Mouse (Mus musculus): ENCODE measurements around the gene H2-T22. TPM values are rescaled to one million over a fixed set of nuclear protein-coding genes. Genes with fewer than 3 reads are reported as not detected.
A peak's percentile ranks its signal among the peaks of the same experiment; 100 is the strongest.

Gene H2-T22
- total and polyA plus RNA-seq, 2 experiments from 2014 or later, result 8.2 to 17.4 TPM

DNA sequence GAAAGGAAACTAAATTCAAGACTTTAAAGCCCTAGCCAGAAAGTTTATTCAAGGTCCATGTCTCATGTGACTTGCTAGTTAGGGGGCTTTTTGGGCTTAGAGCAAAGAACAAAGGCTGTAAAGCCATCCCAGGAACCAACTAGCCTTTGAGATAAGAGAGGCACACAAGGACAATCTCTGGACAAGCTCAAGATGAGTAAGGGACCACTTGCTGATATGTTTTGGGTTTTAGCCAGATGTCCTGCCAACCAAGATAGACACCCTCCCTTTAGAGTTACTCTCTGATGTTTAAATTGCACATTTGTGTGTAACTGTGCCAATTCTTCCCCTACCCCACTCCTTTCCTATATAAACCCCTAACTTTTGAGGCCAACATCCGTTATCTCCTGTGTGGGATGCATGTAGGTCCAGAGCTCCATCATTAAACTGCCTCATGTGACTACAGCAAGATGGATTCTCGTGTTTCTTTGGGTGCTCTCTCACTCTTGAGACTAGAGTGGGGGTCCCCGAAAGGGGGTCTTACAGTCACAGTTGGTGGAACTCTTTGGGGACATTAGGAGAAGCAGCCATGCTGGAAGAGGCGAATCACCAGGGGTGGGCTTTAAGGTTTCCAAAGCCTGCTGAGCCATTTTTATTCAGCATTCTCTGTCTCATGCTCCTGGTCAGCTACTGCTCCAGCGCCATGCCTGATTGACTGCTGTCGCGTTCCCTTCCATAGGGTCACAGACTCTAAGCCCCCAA is 13.5 kb downstream of the H2-T22 start:
- no peak for TF ChIP-seq CTCF (IDR thresholded peaks at IDR 0.05; ENCODE audit: low read depth)
- TF ChIP-seq EP300 (IDR thresholded peaks at IDR 0.05; ENCODE audit: low read depth), result no peak
- Histone ChIP-seq H3K4me2 (ENCODE audit: low read depth, low read length) (no peak overlapping the region), H3K4me1 (ENCODE audit: control insufficient read depth, insufficient read depth) (peaks cover 3% of the 10 kb centered on the region; the same call in 1 of the 2 replicates), H3K27ac (ENCODE audit: low read depth) (no peak overlapping the region), H3K9me3 (replicated peaks; ENCODE audit: control insufficient read depth, low read length) (no peaks in the 10 kb centered on the region), H3K36me3 (replicated peaks; ENCODE audit: control insufficient read depth, insufficient read depth, low read length) (no peaks in the 10 kb centered on the region), H3K27me3 (ENCODE audit: control insufficient read depth, insufficient read depth, low read length) (no peaks in the 10 kb centered on the region), H3K4me3 (ENCODE audit: low read depth, low read length) (no peak overlapping the region), H3K9ac (replicated peaks; ENCODE audit: low read depth, low read length) (no peak overlapping the region)
- no peak for DNase-seq (ENCODE audit: low spot score)
- ATAC-seq (ENCODE audit: insufficient read depth, low read depth), result no peak
- 81% methylated on average over 7 of the region's 7 CpGs for WGBS

DNA sequence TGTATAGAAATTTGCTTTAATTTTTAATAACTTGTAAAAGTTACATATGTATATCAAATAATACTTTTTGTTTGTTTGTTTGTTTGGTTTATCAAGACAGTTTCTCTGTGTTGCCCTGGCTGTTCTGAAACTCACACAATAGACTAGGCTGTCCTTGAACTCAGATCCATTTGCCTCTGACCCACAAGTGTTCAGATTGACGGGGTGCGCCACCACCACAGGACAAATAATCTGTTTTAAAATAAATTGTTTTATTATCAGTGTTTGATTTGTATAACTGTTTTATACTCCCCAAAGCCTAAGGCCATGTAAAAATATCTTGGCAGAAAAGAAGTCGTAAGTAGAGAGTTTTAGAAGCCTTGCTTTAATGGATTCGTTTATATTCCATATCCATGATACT is 14.9 kb downstream of the H2-T22 start:
- Histone ChIP-seq H3K36me3 (replicated peaks; ENCODE audit: control insufficient read depth, insufficient read depth, low read length) (no peaks in the 10 kb centered on the region), H3K9ac (replicated peaks; ENCODE audit: low read depth, low read length) (no peak overlapping the region), H3K27me3 (ENCODE audit: control insufficient read depth, insufficient read depth, low read length) (no peaks in the 10 kb centered on the region), H3K4me2 (ENCODE audit: low read depth, low read length) (no peak overlapping the region), H3K27ac (ENCODE audit: low read depth) (no peak overlapping the region), H3K4me1 (ENCODE audit: control insufficient read depth, insufficient read depth) (peaks cover 6% of the 10 kb centered on the region), H3K9me3 (replicated peaks; ENCODE audit: control insufficient read depth, low read length) (no peaks in the 10 kb centered on the region), H3K4me3 (ENCODE audit: low read depth, low read length) (no peak overlapping the region)
- TF ChIP-seq CTCF (IDR thresholded peaks at IDR 0.05; ENCODE audit: low read depth) (no peak), EP300 (IDR thresholded peaks at IDR 0.05; ENCODE audit: low read depth) (no peak)
- ATAC-seq (ENCODE audit: insufficient read depth, low read depth), result no peak
- DNase-seq (ENCODE audit: low spot score), result no peak
- WGBS, result 90% methylated on average over 4 of the region's 4 CpGs

DNA sequence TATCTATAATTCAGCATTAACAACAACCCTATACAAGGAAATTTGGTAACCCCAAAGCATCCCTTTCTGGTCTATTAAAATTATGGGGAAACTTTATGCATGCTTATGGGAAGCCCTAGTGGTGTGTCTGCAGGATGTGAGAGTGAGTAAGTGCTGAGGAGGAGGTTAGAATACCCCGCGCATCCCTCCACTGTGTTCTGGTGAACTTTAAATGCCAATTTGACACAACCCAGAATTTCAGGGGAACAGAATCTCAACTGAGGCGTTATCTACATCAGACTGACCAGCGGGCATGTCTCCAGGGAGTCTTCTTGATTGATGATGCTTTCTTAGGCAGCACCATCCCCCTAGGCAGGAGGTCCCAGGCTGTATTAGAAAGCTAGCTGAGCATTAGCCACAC is 16.6 kb downstream of the H2-T22 start:
- H3K36me3 ChIP-seq (replicated peaks; ENCODE audit: control insufficient read depth, insufficient read depth, low read length), result no peaks in the 10 kb centered on the region
- H3K27me3 ChIP-seq (ENCODE audit: control insufficient read depth, insufficient read depth, low read length), result no peaks in the 10 kb centered on the region
- DNase-seq (ENCODE audit: low spot score) (no peak), ATAC-seq (ENCODE audit: insufficient read depth, low read depth) (no peak)
- no peak overlapping the region for H3K9ac ChIP-seq (replicated peaks; ENCODE audit: low read depth, low read length)
- H3K9me3 ChIP-seq (replicated peaks; ENCODE audit: control insufficient read depth, low read length), result no peaks in the 10 kb centered on the region
- no peak for TF ChIP-seq CTCF (IDR thresholded peaks at IDR 0.05; ENCODE audit: low read depth)
- H3K4me2 ChIP-seq (ENCODE audit: low read depth, low read length), result no peak overlapping the region
- 58% methylated on average over 4 of the region's 4 CpGs for WGBS
- H3K4me3 ChIP-seq (ENCODE audit: low read depth, low read length), result no peak overlapping the region
- no peak overlapping the region for H3K27ac ChIP-seq (ENCODE audit: low read depth)
- peaks cover 3% of the 10 kb centered on the region for H3K4me1 ChIP-seq (ENCODE audit: control insufficient read depth, insufficient read depth)

DNA sequence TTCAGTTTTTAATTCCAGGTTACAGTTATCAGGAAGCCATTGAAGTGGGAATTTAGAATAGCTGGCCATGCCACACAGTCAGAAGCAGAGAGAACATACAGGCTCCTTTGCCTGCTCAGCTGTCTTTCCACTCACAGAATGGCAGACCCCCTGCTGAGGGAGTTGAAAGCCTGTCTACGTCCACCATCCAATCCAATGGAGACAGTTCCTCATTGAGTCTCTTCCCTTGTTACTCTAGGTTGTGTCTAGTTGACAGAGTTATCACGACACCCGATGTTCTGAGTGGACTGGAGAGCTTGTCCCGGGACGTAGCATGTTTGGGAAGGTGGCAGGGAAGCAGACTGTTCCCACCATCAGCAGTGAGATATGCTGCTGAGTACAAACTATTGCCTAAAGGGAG is 17.4 kb downstream of the H2-T22 start:
- Histone ChIP-seq H3K9ac (replicated peaks; ENCODE audit: low read depth, low read length) (no peak overlapping the region), H3K36me3 (replicated peaks; ENCODE audit: control insufficient read depth, insufficient read depth, low read length) (no peaks in the 10 kb centered on the region), H3K27ac (ENCODE audit: low read depth) (no peak overlapping the region), H3K9me3 (replicated peaks; ENCODE audit: control insufficient read depth, low read length) (no peaks in the 10 kb centered on the region), H3K27me3 (ENCODE audit: control insufficient read depth, insufficient read depth, low read length) (no peaks in the 10 kb centered on the region), H3K4me1 (ENCODE audit: control insufficient read depth, insufficient read depth) (peaks cover 3% of the 10 kb centered on the region), H3K4me3 (ENCODE audit: low read depth, low read length) (no peak overlapping the region), H3K4me2 (ENCODE audit: low read depth, low read length) (no peak overlapping the region)
- TF ChIP-seq CTCF (IDR thresholded peaks at IDR 0.05; ENCODE audit: low read depth) (no peak), EP300 (IDR thresholded peaks at IDR 0.05; ENCODE audit: low read depth) (no peak)
- WGBS, result 38% methylated on average over 5 of the region's 5 CpGs
- ATAC-seq (ENCODE audit: insufficient read depth, low read depth) (no peak), DNase-seq (ENCODE audit: low spot score) (no peak)

DNA sequence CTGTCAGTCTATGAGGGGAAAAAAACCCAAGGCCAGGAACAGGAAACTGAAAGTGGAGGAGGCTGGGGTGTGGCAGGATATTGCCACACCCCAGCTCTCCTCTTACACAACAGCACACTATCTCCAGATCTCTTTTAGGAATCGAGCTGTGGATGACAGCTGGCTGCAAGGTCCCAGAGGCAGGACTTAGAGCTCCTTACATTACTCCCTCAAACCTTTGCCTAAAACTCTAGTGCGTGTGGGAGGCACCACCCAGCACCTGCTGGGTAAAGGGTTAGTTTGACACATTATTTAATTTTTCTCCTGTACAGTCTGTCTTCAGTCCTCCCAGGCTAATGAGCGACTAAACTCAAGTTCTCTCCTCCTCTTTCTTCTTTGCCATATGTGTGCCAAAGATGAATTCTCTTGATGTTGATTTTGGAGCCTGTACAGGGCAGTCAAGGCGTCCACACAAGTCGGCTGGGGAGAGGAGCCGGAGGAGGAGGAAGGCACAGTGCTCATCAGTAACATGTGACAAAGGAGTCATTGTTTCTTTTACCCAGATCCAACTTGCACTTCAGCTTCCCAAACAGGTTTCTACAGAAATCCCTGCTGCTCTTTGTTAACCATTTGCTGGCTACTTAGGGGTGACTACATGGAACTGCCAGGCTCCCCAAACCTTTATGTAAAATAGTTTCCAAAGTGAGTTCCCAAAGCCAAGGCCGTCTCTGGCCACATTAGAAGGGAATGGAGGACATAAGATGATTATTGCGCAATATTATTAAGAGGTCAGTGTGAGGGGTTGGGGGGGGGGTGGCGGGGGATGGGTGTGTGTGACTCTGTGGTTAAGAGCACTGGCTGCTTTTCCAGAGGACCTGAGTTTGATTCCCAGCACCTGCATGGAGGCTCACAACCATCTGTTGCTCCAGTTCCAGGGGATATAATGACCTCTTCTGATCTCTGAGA is 18.6 kb downstream of the H2-T22 start:
- H3K27ac ChIP-seq (ENCODE audit: low read depth), result peak overlapping the region; percentile 70
- DNase-seq (ENCODE audit: low spot score) (peak; percentile 55), ATAC-seq (ENCODE audit: insufficient read depth, low read depth) (peak; percentile 11; the same call in 1 of the 2 replicates)
- TF ChIP-seq EP300 (IDR thresholded peaks at IDR 0.05; ENCODE audit: low read depth), result peak; percentile 52; the same call in 1 of the 2 replicates
- no peak for TF ChIP-seq CTCF (IDR thresholded peaks at IDR 0.05; ENCODE audit: low read depth)
- H3K9ac ChIP-seq (replicated peaks; ENCODE audit: low read depth, low read length), result no peak overlapping the region
- no peaks in the 10 kb centered on the region for H3K27me3 ChIP-seq (ENCODE audit: control insufficient read depth, insufficient read depth, low read length)
- H3K4me2 ChIP-seq (ENCODE audit: low read depth, low read length), result peak overlapping the region; percentile 5; the same call in 1 of the 2 replicates
- peaks cover 3% of the 10 kb centered on the region for H3K4me1 ChIP-seq (ENCODE audit: control insufficient read depth, insufficient read depth)
- H3K9me3 ChIP-seq (replicated peaks; ENCODE audit: control insufficient read depth, low read length), result no peaks in the 10 kb centered on the region
- WGBS, result 55% methylated on average over 9 of the region's 9 CpGs
- H3K4me3 ChIP-seq (ENCODE audit: low read depth, low read length), result no peak overlapping the region
- H3K36me3 ChIP-seq (replicated peaks; ENCODE audit: control insufficient read depth, insufficient read depth, low read length), result no peaks in the 10 kb centered on the region
